Mouse (Mus musculus): ENCODE results near the gene Tmem107. TPM values are rescaled to one million over a fixed set of nuclear protein-coding genes. Genes with fewer than 3 reads are reported as not detected.

The Tmem107 gene
- total and polyA plus RNA-seq, 3 experiments = 22.6 to 31.3 (median 30.1) TPM

DNA sequence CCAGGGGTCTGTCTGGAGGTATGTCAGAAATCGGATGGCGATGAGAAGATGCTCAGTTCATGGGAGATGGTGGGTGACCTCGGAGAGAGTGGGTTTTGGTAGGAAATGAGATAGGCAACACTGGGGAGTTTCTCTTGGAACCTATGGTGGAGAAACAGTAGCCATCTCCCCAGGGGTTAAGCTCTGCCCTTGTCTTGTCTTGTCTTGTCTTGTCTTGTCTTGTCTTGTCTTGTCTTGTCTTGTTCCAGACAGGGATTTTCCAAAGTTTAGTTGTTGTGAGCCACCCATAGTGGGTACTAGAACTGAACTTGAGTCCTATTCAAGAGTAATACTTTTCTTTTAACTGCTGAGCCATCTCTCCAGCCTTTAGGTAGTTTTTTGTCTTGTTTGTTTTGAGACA, 44.0 kb upstream of the Tmem107 start:
- Histone ChIP-seq H3K27me3 (replicated peaks) (no peaks in the 10 kb centered on the region), H3K79me2 (replicated peaks; ENCODE audit: control insufficient read depth, extremely low read depth, insufficient read depth, poor library complexity, severe bottlenecking) (no peaks in the 10 kb centered on the region), H3K4me3 (replicated peaks in 1 of 3; ENCODE audit: low read depth in 2 of 3, low read length in 2 of 3, poor library complexity in 1 of 3) (no peak overlapping the region), H3K4me2 (ENCODE audit: insufficient read depth, low read depth, poor library complexity, severe bottlenecking) (no peak overlapping the region), H3K27ac (ENCODE audit: insufficient read depth, low read depth) (no peak overlapping the region), H3K9ac (ENCODE audit: insufficient read depth, low read depth) (no peak overlapping the region), H3K36me3 (replicated peaks in 1 of 2; ENCODE audit: control insufficient read depth in 1 of 2, insufficient read depth in 1 of 2, low read length in 1 of 2) (peaks cover 86 to 100% of the 10 kb centered on the region in 2 experiments), H3K9me3 (replicated peaks; ENCODE audit: low read length) (no peaks in the 10 kb centered on the region), H3K4me1 (ENCODE audit: control insufficient read depth in 1 of 2, insufficient read depth in 2 of 2) (no peaks in the 10 kb centered on the region)
- TF ChIP-seq POLR2AphosphoS2 (IDR thresholded peaks at IDR 0.05; ENCODE audit: low read depth, low read length) (no peak), CHD2 (IDR thresholded peaks at IDR 0.05; ENCODE audit: low read length) (no peak), CHD1 (IDR thresholded peaks at IDR 0.05; ENCODE audit: low read depth, low read length) (peak; percentile 97)
- dilution Hi-C loops (cut with MboI; ENCODE audit: extremely low pct_ligation_motif_present, extremely low pct_unique_long_range_greater_than_20kb, low sequenced_read_pairs) (no loop called here), in situ Hi-C loops (cut with MboI; ENCODE audit: low pct_ligation_motif_present, low pct_unique_long_range_greater_than_20kb, low sequenced_read_pairs) (no loop called here)
- no peak for DNase-seq (ENCODE audit: extremely low read depth)

DNA sequence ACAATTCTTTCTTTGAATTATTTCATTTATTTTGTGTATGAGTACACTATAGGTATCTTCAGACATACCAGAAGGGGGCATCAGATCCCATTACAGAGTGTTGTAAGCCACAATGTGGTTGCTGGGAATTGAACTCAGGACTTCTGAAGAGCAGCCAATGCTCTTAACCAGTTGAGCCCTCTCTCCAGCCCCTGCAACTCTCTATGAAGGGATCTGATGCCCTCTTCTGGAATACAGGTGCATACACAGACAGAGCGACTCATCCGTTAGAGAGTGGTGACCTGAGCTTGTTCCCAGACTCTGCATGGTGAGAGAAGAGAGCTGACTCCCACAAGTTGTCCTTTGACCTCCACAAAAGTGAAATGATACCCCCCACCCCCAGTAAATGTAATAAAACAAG, 41.8 kb upstream of the Tmem107 start:
- Histone ChIP-seq H3K4me3 (replicated peaks in 1 of 3; ENCODE audit: low read depth in 2 of 3, low read length in 2 of 3, poor library complexity in 1 of 3) (no peak overlapping the region), H3K4me1 (ENCODE audit: control insufficient read depth in 1 of 2, insufficient read depth in 2 of 2) (no peaks in the 10 kb centered on the region), H3K27me3 (replicated peaks) (no peaks in the 10 kb centered on the region), H3K36me3 (replicated peaks in 1 of 2; ENCODE audit: control insufficient read depth in 1 of 2, insufficient read depth in 1 of 2, low read length in 1 of 2) (peaks cover 85 to 98% of the 10 kb centered on the region in 2 experiments), H3K79me2 (replicated peaks; ENCODE audit: control insufficient read depth, extremely low read depth, insufficient read depth, poor library complexity, severe bottlenecking) (no peaks in the 10 kb centered on the region), H3K9me3 (replicated peaks; ENCODE audit: low read length) (no peaks in the 10 kb centered on the region), H3K27ac (ENCODE audit: insufficient read depth, low read depth) (no peak overlapping the region), H3K4me2 (ENCODE audit: insufficient read depth, low read depth, poor library complexity, severe bottlenecking) (no peak overlapping the region), H3K9ac (ENCODE audit: insufficient read depth, low read depth) (no peak overlapping the region)
- in situ Hi-C loops (cut with MboI; ENCODE audit: low pct_ligation_motif_present, low pct_unique_long_range_greater_than_20kb, low sequenced_read_pairs) = no loop called here
- no peak for DNase-seq (ENCODE audit: extremely low read depth)
- TF ChIP-seq ETS1 (conservative IDR thresholded peaks at IDR 0.05; ENCODE audit: low read depth, low read length) (no peak), USF1 (IDR thresholded peaks at IDR 0.05; ENCODE audit: low read depth, low read length) (no peak), RAD21 (IDR thresholded peaks at IDR 0.05; ENCODE audit: low read depth, low read length) (peak; percentile 53), ZNF384 (IDR thresholded peaks at IDR 0.05; ENCODE audit: low read depth, low read length) (no peak), CTCF (conservative IDR thresholded peaks at IDR 0.05 in 1 of 2, IDR thresholded peaks at IDR 0.05 in 1 of 2; ENCODE audit: low read depth in 2 of 2, low read length in 2 of 2) (peak; percentile 15 to 67; a peak in 3 of 4 replicates)
- dilution Hi-C loops (cut with MboI; ENCODE audit: extremely low pct_ligation_motif_present, extremely low pct_unique_long_range_greater_than_20kb, low sequenced_read_pairs) = no loop called here

DNA sequence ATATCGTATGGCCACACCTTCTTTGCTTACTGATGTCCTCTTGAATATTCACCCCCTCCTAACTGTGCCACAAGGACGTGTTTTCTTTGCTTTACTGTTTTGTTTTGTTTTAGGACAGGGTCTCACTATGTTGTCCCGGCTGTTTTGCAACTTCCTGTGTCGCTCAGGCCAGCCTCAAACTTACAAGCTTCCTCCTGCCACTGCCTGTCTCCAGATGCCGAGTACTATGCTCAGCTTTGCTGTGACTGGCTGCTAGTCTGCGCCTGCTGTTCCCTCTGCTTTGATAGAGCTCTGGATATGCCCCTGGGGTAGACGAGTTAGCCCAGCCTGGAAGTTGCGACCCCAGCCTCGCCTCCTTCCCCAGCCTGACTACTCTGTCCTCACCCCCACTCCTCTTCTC, 37.1 kb upstream of the Tmem107 start:
- DNase-seq (ENCODE audit: extremely low read depth) = no peak
- peaks cover 12 to 22% of the 10 kb centered on the region in 2 experiments for H3K4me1 ChIP-seq (ENCODE audit: control insufficient read depth in 1 of 2, insufficient read depth in 2 of 2)
- H3K79me2 ChIP-seq (replicated peaks; ENCODE audit: control insufficient read depth, extremely low read depth, insufficient read depth, poor library complexity, severe bottlenecking) = no peaks in the 10 kb centered on the region
- H3K9ac ChIP-seq (ENCODE audit: insufficient read depth, low read depth) = no peak overlapping the region
- no peaks in the 10 kb centered on the region for H3K27me3 ChIP-seq (replicated peaks)
- no peak overlapping the region for H3K4me3 ChIP-seq (replicated peaks in 1 of 3; ENCODE audit: low read depth in 2 of 3, low read length in 2 of 3, poor library complexity in 1 of 3)
- no peak overlapping the region for H3K27ac ChIP-seq (ENCODE audit: insufficient read depth, low read depth)
- peaks cover 67 to 78% of the 10 kb centered on the region in 2 experiments for H3K36me3 ChIP-seq (replicated peaks in 1 of 2; ENCODE audit: control insufficient read depth in 1 of 2, insufficient read depth in 1 of 2, low read length in 1 of 2)
- H3K9me3 ChIP-seq (replicated peaks; ENCODE audit: low read length) = no peaks in the 10 kb centered on the region
- H3K4me2 ChIP-seq (ENCODE audit: insufficient read depth, low read depth, poor library complexity, severe bottlenecking) = no peak overlapping the region
- dilution Hi-C loops (cut with MboI; ENCODE audit: extremely low pct_ligation_motif_present, extremely low pct_unique_long_range_greater_than_20kb, low sequenced_read_pairs) = no loop called here
- in situ Hi-C loops (cut with MboI; ENCODE audit: low pct_ligation_motif_present, low pct_unique_long_range_greater_than_20kb, low sequenced_read_pairs) = no loop called here
- TF ChIP-seq SMC3 (IDR thresholded peaks at IDR 0.05; ENCODE audit: low read depth, low read length) (no peak), POLR2AphosphoS2 (IDR thresholded peaks at IDR 0.05; ENCODE audit: low read depth, low read length) (no peak), HCFC1 (IDR thresholded peaks at IDR 0.05; ENCODE audit: low read depth, low read length) (no peak), PAX5 (IDR thresholded peaks at IDR 0.05; ENCODE audit: low read length) (no peak), ELF1 (IDR thresholded peaks at IDR 0.05; ENCODE audit: low read depth, low read length) (no peak), USF1 (IDR thresholded peaks at IDR 0.05; ENCODE audit: low read depth, low read length) (no peak), NELFE (IDR thresholded peaks at IDR 0.05; ENCODE audit: low read depth, low read length) (no peak), IRF4 (IDR thresholded peaks at IDR 0.05; ENCODE audit: low read depth, low read length) (no peak), CHD1 (IDR thresholded peaks at IDR 0.05; ENCODE audit: low read depth, low read length) (no peak), NRF1 (IDR thresholded peaks at IDR 0.05; ENCODE audit: low read depth, low read length) (no peak), POLR2A (IDR thresholded peaks at IDR 0.05; ENCODE audit: low read depth, low read length) (no peak), ZC3H11A (IDR thresholded peaks at IDR 0.05; ENCODE audit: low read depth, low read length) (no peak), JUND (conservative IDR thresholded peaks at IDR 0.05; ENCODE audit: low read depth, low read length) (no peak), TCF12 (IDR thresholded peaks at IDR 0.05; ENCODE audit: low read depth, low read length) (no peak)
